In the genomic region with DNA sequence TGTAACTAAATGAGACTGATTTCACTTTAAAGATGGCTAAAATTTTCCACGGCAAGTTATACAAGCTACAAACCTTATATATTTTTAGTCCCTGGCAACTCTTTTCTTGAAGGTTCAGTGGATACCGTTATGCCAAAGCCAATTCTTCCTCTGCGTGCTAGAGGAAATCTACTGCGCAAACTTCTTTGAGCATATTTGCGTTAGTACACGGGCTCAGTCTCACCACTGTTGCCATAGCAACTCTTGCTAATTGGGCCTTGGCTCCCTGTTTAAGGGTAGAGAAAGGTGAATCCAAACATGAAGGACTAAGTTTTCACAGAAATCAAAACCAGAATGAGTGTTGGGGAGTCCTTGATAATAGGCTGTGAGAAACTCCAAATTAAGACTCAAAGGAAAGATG, we compare ENCODE assay signal across 15 mouse cellular contexts.
DNase-seq lines count a peak whose midpoint lies in the region; ATAC-seq lines count a peak whose summit lies in the region.
"Had no signal": no experiment of that assay in that cellular context is flagged by ENCODE, and none has a peak within 500 bp of the region (broad histone marks: within the 10 kb centered on the region; RNA-seq: fewer than 3 reads in every experiment).

No protein-coding gene starts in this region.

- DNase-seq in forebrain, embryonic 10.5 days (ENCODE audit: extremely low spot score, low spot score) = no peak
- peak; percentile 38 to 41 for DNase-seq in left cerebral cortex, adult 18-20 months (ENCODE audit: low spot score in 2 of 2)
- DNase-seq in left cerebral cortex, postnatal 4 days = no peak
- DNase-seq in R1 (ENCODE audit: low read depth, low spot score) = peak; percentile 56
- DNase-seq in natural killer cell, adult 2 months (ENCODE audit: low spot score in 2 of 2) = no peak
- DNase-seq: adrenal gland, postnatal 10 days; cerebellum, postnatal 36 days; heart, adult 18-20 months; lung, adult 18-20 months had no signal

- no peaks in the 10 kb centered on the region for H3K27me3 ChIP-seq in forebrain, embryonic 13.5 days
- no peaks in the 10 kb centered on the region for H3K27me3 ChIP-seq in forebrain, embryonic 10.5 days (ENCODE audit: poor library complexity, severe bottlenecking)
- H3K27me3 ChIP-seq in forebrain, embryonic 15.5 days = no peaks in the 10 kb centered on the region
- H3K27me3 ChIP-seq: limb, embryonic 15.5 days had no signal

- H3K4me1 ChIP-seq in forebrain, embryonic 13.5 days = peaks cover 10% of the 10 kb centered on the region
- H3K4me1 ChIP-seq in forebrain, embryonic 10.5 days = peaks cover 14% of the 10 kb centered on the region
- H3K4me1 ChIP-seq in forebrain, embryonic 15.5 days = peaks cover 6% of the 10 kb centered on the region; the same call in 1 of the 2 replicates
- H3K4me1 ChIP-seq: limb, embryonic 15.5 days had no signal

- intact Hi-C loops in left cerebral cortex, postnatal 4 days (cut with DNase I) = no loop called here

- H3K4me3 ChIP-seq in forebrain, embryonic 13.5 days = no peak overlapping the region
- no peak overlapping the region for H3K4me3 ChIP-seq in forebrain, embryonic 10.5 days
- H3K4me3 ChIP-seq in forebrain, embryonic 15.5 days = no peak overlapping the region
- H3K4me3 ChIP-seq: limb, embryonic 15.5 days; myocyte had no signal

- peak; percentile 62; the same call in 1 of the 2 replicates for ATAC-seq in forebrain, embryonic 13.5 days
- ATAC-seq in forebrain, embryonic 15.5 days (replicated peaks) = peak; percentile 62; the same call in 1 of the 2 replicates
- no peak for ATAC-seq in megakaryocyte-erythroid progenitor cell, adult 5-6 weeks (replicated peaks; ENCODE audit: low FRiP score, low TSS enrichment, poor library complexity, severe bottlenecking)

- no peaks in the 10 kb centered on the region; the same call in 1 of the 2 replicates for H3K9me3 ChIP-seq in forebrain, embryonic 13.5 days (replicated peaks)
- H3K9me3 ChIP-seq in forebrain, embryonic 10.5 days = no peaks in the 10 kb centered on the region; the same call in 1 of the 2 replicates
- H3K9me3 ChIP-seq in forebrain, embryonic 15.5 days = no peaks in the 10 kb centered on the region
- H3K9me3 ChIP-seq: limb, embryonic 15.5 days had no signal

- 37% methylated on average over 6 of the region's 6 CpGs for WGBS in forebrain, embryonic 13.5 days
- 76% methylated on average over 6 of the region's 6 CpGs for WGBS in forebrain, embryonic 10.5 days
- WGBS in forebrain, embryonic 15.5 days = 26% methylated on average over 6 of the region's 6 CpGs

- no peaks in the 10 kb centered on the region for H3K36me3 ChIP-seq in forebrain, embryonic 13.5 days (ENCODE audit: poor library complexity, severe bottlenecking)
- H3K36me3 ChIP-seq in forebrain, embryonic 10.5 days (replicated peaks) = peaks cover 5% of the 10 kb centered on the region
- H3K36me3 ChIP-seq in forebrain, embryonic 15.5 days = no peaks in the 10 kb centered on the region
- H3K36me3 ChIP-seq: limb, embryonic 15.5 days had no signal

- no peak overlapping the region for H3K4me2 ChIP-seq in forebrain, embryonic 13.5 days
- H3K4me2 ChIP-seq in forebrain, embryonic 15.5 days (replicated peaks) = no peak overlapping the region
- H3K4me2 ChIP-seq: limb, embryonic 15.5 days had no signal

- no peak overlapping the region for H3K9ac ChIP-seq in forebrain, embryonic 13.5 days
- H3K9ac ChIP-seq in forebrain, embryonic 15.5 days (replicated peaks) = no peak overlapping the region
- H3K9ac ChIP-seq: limb, embryonic 15.5 days had no signal

- H3K27ac ChIP-seq in forebrain, embryonic 13.5 days = no peak overlapping the region
- H3K27ac ChIP-seq in forebrain, embryonic 10.5 days = no peak overlapping the region
- H3K27ac ChIP-seq in forebrain, embryonic 15.5 days (replicated peaks) = no peak overlapping the region
- H3K27ac ChIP-seq: kidney, postnatal 0 days; limb, embryonic 15.5 days had no signal

Comparison
In these comparisons a context has a peak if more than half of its experiments do, and no peak if none do; other contexts are left out.
1. DNase-seq: peak in left cerebral cortex, adult 18-20 months (2 of 2) and R1 (single experiment); none in forebrain, embryonic 10.5 days (single experiment), left cerebral cortex, postnatal 4 days (single experiment) and natural killer cell, adult 2 months (0 of 2).